Mouse (Mus musculus) liver, postnatal 0 days (tissue): ENCODE data around the gene Rem1.

ENCODE experiments used
- CTCF ChIP-seq: sonication (generic); IDR thresholded peaks from 2 replicates; pipeline ENCODE4 v1.5.1; 2016; ENCODE audit warnings: antibody characterized with exemption, low read depth
- EP300 ChIP-seq: IDR thresholded peaks from 2 replicates; pipeline ENCODE4 v1.6.1; 2016; ENCODE audit warnings: antibody characterized with exemption, low read depth, mild to moderate bottlenecking

GRCm38 (mm10) chr2:152629239-152629638 is 2.5 kb downstream of the Rem1 start:
- TF ChIP-seq CTCF, result no peak
- no peak for TF ChIP-seq EP300
